8 mouse cellular contexts compared by ENCODE assay signal in genomic region chr2:71367125-71367880, GRCm38 (mm10). TPM values are rescaled to one million over a fixed set of nuclear protein-coding genes. Genes with fewer than 3 reads are reported as not detected.
DNase-seq lines count a peak whose midpoint lies in the region; ATAC-seq and TF ChIP-seq lines count a peak whose summit lies in the region.

Gene Slc25a12, minus strand, starts transcription at chr2:71367749.

- H3K27me3 ChIP-seq in heart, embryonic 12.5 days (replicated peaks) = no peaks in the 10 kb centered on the region
- H3K27me3 ChIP-seq in kidney, postnatal 0 days (ENCODE audit: insufficient read depth, low read length) = no peaks in the 10 kb centered on the region
- H3K27me3 ChIP-seq in liver, embryonic 11.5 days (replicated peaks; ENCODE audit: control insufficient read depth, insufficient read depth, low read length) = no peaks in the 10 kb centered on the region
- H3K27me3 ChIP-seq in myocyte (ENCODE audit: control insufficient read depth, insufficient read depth, insufficient read length) = no peaks in the 10 kb centered on the region

- TF ChIP-seq CTCF in kidney, postnatal 0 days (IDR thresholded peaks at IDR 0.05; ENCODE audit: low read depth) = no peak

- ATAC-seq in erythroid progenitor cell, adult 5-6 weeks (replicated peaks; ENCODE audit: low FRiP score, poor library complexity, severe bottlenecking) = peak; percentile 98
- ATAC-seq in heart, embryonic 12.5 days (ENCODE audit: insufficient number of reproducible peaks, low FRiP score) = peak; percentile 97
- peak; percentile 93 for ATAC-seq in kidney, postnatal 0 days (replicated peaks; ENCODE audit: low FRiP score, low read depth)
- peak; percentile 95 for ATAC-seq in liver, embryonic 11.5 days (replicated peaks; ENCODE audit: low FRiP score)

- H3K9me3 ChIP-seq in heart, embryonic 12.5 days (replicated peaks) = no peaks in the 10 kb centered on the region
- no peaks in the 10 kb centered on the region for H3K9me3 ChIP-seq in kidney, postnatal 0 days (replicated peaks; ENCODE audit: low read length)
- no peaks in the 10 kb centered on the region for H3K9me3 ChIP-seq in liver, embryonic 11.5 days (ENCODE audit: control insufficient read depth, low read length)

- peak within 1 kb of the TSS; percentile 50 for H3K27ac ChIP-seq in brown adipose tissue, adult 24 weeks (replicated peaks; ENCODE audit: low read depth, low read length)
- H3K27ac ChIP-seq in heart, embryonic 12.5 days (ENCODE audit: poor library complexity, severe bottlenecking) = peak within 1 kb of the TSS; percentile 95
- peak within 1 kb of the TSS; percentile 76 for H3K27ac ChIP-seq in kidney, postnatal 0 days
- H3K27ac ChIP-seq in liver, embryonic 11.5 days (ENCODE audit: low read depth, low read length) = peak within 1 kb of the TSS; percentile 56

- peak within 1 kb of the TSS; percentile 72 for H3K4me3 ChIP-seq in brown adipose tissue, adult 24 weeks (ENCODE audit: insufficient read depth, low read depth, low read length)
- H3K4me3 ChIP-seq in heart, embryonic 12.5 days = peak within 1 kb of the TSS; percentile 92
- peak within 1 kb of the TSS; percentile 73 for H3K4me3 ChIP-seq in kidney, postnatal 0 days (replicated peaks; ENCODE audit: low read depth, low read length)
- peak within 1 kb of the TSS; percentile 78 for H3K4me3 ChIP-seq in liver, embryonic 11.5 days (ENCODE audit: low read depth, low read length)
- peak within 1 kb of the TSS; percentile 92 for H3K4me3 ChIP-seq in myocyte

- peaks cover 8% of the 10 kb centered on the region for H3K36me3 ChIP-seq in heart, embryonic 12.5 days
- no peaks in the 10 kb centered on the region for H3K36me3 ChIP-seq in kidney, postnatal 0 days (ENCODE audit: insufficient read depth, low read length)
- H3K36me3 ChIP-seq in liver, embryonic 11.5 days (ENCODE audit: control insufficient read depth, insufficient read depth, low read length) = no peaks in the 10 kb centered on the region
- no peaks in the 10 kb centered on the region for H3K36me3 ChIP-seq in myocyte (ENCODE audit: control insufficient read depth, insufficient read depth)

- peak within 1 kb of the TSS; percentile 92 for H3K9ac ChIP-seq in heart, embryonic 12.5 days
- peak within 1 kb of the TSS; percentile 67 for H3K9ac ChIP-seq in kidney, postnatal 0 days (ENCODE audit: low read depth, low read length)
- H3K9ac ChIP-seq in liver, embryonic 11.5 days (ENCODE audit: low read depth, low read length) = peak within 1 kb of the TSS; percentile 83

- peak; percentile 75 for TF ChIP-seq POLR2A in myocyte (IDR thresholded peaks at IDR 0.05; ENCODE audit: insufficient read length, low read depth)

- under 1% methylated on average over 56 of the region's 57 CpGs for WGBS in heart, embryonic 12.5 days
- under 1% methylated on average over 57 of the region's 57 CpGs for WGBS in kidney, postnatal 0 days
- under 1% methylated on average over 57 of the region's 57 CpGs for WGBS in liver, embryonic 11.5 days

- H3K4me2 ChIP-seq in heart, embryonic 12.5 days = peak within 1 kb of the TSS; percentile 80
- peak within 1 kb of the TSS; percentile 74 for H3K4me2 ChIP-seq in kidney, postnatal 0 days (ENCODE audit: low read length)
- H3K4me2 ChIP-seq in liver, embryonic 11.5 days = peak within 1 kb of the TSS; percentile 73
- peak within 1 kb of the TSS; percentile 86 for H3K4me2 ChIP-seq in myocyte (ENCODE audit: low read depth)

- H3K79me2 ChIP-seq in myocyte (ENCODE audit: control insufficient read depth, insufficient read depth) = peaks cover 14% of the 10 kb centered on the region

- no peaks in the 10 kb centered on the region for H3K4me1 ChIP-seq in brown adipose tissue, adult 24 weeks (ENCODE audit: control insufficient read depth, insufficient read depth, insufficient read length, low read length)
- H3K4me1 ChIP-seq in heart, embryonic 12.5 days (replicated peaks) = peaks cover 10% of the 10 kb centered on the region
- H3K4me1 ChIP-seq in kidney, postnatal 0 days (replicated peaks; ENCODE audit: insufficient read depth, low read length) = 0 out of 2 replicates have a peak, but pooled peaks cover 3% of the 10 kb centered on the region
- H3K4me1 ChIP-seq in liver, embryonic 11.5 days (replicated peaks; ENCODE audit: control insufficient read depth, insufficient read depth, low read length) = peaks cover 8% of the 10 kb centered on the region

- peak; percentile 88 for DNase-seq in CD4-positive, CD25-positive, alpha-beta regulatory T cell, adult 2 months (ENCODE audit: low read depth, low spot score)
- peak; percentile 91 for DNase-seq in kidney, postnatal 0 days (ENCODE audit: low spot score)
- peak; percentile 87 for DNase-seq in liver, embryonic 11.5 days (ENCODE audit: low spot score)
- DNase-seq in spleen, postnatal 4 days (ENCODE audit: low spot score in 2 of 2) = peak; percentile 82 to 91

- H3ac ChIP-seq in myocyte (ENCODE audit: control insufficient read depth, insufficient read length) = peak within 1 kb of the TSS; percentile 17

TF ChIP-seq in myocyte, 11 proteins besides CTCF, POLR2A, EP300 and RAD21:
- TF ChIP-seq TCF3 (IDR thresholded peaks at IDR 0.05; ENCODE audit: insufficient read length, low read depth) = no peak
- TF ChIP-seq POLR2AphosphoS2 (IDR thresholded peaks at IDR 0.05; ENCODE audit: insufficient read length, low read depth) = peak; percentile 73
- TF ChIP-seq MYOG (IDR thresholded peaks at IDR 0.05; ENCODE audit: control insufficient read depth in 1 of 3, insufficient read depth in 1 of 3, insufficient read length in 2 of 3, low read depth in 2 of 3) = peak in 1 of 3 experiments; percentile 19

RNA-seq across cellular contexts. Expression of gene Slc25a12, which starts in this region (rescaled TPM):
- 4.6 and 5.6 TPM in 2 replicates for polyA plus RNA-seq in brown adipose tissue, adult 24 weeks (2012; ENCODE audit: insufficient read depth, insufficient read length, missing spikeins)
- 11.2 and 18.0 TPM in 2 replicates for total RNA-seq in erythroid progenitor cell, adult 5-6 weeks (2015; ENCODE audit: low replicate concordance)
- 15.8 and 25.6 TPM in 2 replicates for total RNA-seq in erythroid progenitor cell, adult 5-6 weeks (2017; ENCODE audit: low replicate concordance)
- 92.1 and 92.8 TPM in 2 replicates for polyA plus RNA-seq in heart, embryonic 12.5 days (2016; fragmentation: Nextera tagmentation; extraction: Ambion mirVana)
- 50.9 and 51.4 TPM in 2 replicates for polyA plus RNA-seq in kidney, postnatal 0 days (2015; fragmentation: Nextera tagmentation; extraction: Ambion mirVana)
- 35.9 and 45.8 TPM in 2 replicates for polyA plus RNA-seq in liver, embryonic 11.5 days (2014; fragmentation: Nextera tagmentation; extraction: Ambion mirVana)
- polyA plus RNA-seq in myocyte (2012; fragmentation: generic; extraction: Trizol) = 40.7 TPM

Comparison
In these comparisons a context has a peak if more than half of its experiments do, and no peak if none do; other contexts are left out.
1. Peak in every context shown above with its lines: DNase-seq, ATAC-seq, H3K4me3 ChIP-seq and H3K27ac ChIP-seq.